Mouse (Mus musculus) spleen, adult 18-20 months (tissue): Measurements from ENCODE around the gene Pou6f2.

Experiments
- DNase-seq, 2 experiments: peaks; one replicate each; pipeline ENCODE4 v3.0.0; 2022; ENCODE audit warnings: mixed read lengths in 2 of 2

Pou6f2 gene

DNA sequence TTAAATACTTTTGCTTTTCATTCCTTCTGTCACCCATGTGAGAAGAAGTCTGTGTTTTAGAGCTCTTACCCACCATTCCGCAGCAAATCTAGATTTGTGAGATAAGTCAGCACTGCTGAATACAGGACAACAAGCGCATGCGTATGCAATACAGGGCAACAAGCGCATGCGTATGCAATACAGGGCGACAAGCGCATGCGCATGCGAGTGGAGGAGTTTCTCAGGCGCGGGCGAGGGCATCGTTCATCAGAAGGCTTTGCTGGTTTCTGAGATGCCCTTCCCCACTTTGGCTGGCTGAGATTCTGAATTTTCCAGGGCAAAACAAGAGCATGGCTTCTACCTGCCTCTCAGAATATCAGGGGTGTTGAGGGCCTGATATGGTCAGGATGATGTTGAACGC, 186.2 kb downstream of the Pou6f2 start:
- DNase-seq: no peak

DNA sequence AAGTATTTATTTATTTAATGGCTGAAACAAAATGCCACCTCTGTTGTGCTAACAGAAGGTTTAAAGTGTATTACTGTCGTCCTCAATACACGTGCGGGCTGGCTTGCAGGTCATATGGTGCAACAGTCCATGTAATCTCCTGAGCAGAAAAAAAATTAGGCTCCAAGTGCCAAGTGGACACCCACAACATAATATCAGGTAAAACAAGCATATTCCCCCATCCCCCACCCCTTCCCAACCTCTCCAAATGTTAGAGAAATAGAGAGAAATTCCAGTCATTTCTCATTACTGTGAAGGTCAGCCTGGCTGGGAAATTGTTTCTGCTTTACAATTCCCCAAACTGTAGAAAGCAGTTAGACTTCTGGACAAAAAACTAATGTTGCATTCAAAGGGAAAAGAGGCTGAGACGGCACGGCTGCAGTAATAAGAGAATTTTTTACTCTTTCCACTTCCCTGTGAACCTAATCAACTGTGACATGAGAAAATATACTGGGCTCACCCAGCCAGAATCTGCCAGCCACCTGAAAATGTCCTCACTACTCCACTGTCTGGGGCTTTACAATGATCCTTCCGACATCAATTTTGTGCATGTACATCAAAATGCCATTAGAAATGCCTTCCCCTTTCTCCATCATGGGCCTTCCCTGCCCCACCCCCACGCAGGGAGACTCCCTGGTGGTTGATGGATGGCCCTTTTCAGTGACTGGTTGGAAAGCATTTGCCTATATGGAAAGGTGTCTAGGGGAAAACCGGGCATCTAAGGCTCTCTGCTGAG, 192.8 kb downstream of the Pou6f2 start:
- no peak for DNase-seq

DNA sequence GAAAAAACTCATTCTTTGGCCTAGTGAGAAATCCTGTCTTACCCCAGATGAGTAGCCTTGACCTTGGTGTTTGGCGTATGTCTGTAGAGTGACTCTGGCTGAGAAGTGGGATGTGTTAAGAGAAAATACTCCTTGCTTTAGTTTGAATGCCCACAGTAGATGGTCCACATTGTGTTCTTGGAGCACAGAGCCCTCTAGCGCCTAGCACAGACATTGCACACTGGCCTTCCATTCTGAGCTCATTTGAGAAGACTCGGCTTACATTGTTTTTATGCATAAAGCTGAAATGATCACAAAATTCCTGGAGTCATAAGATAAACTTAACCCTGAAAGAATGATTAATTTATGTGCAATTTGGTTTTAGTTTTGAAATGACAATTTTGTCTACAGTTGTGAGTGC, 223.5 kb downstream of the Pou6f2 start:
- DNase-seq: no peak

DNA sequence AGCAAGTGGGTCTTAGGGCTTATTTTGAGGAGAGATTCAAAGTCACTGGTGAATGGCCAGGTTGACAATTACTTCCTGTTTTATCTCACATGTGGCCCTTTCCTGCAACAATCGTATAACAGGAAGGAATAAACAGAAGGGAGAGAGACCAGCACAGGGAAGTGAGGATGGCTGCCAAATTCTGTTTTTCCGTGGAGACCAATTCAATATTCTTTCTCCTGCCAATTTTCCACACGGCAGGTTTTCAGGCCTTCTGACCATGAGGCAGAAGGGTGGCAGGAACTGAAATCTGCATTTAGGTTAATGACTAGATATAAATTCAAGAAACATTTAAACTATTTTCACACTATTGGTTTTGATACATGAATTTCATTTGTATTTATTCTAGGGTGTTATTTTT, 224.5 kb downstream of the Pou6f2 start:
- DNase-seq: no peak

DNA sequence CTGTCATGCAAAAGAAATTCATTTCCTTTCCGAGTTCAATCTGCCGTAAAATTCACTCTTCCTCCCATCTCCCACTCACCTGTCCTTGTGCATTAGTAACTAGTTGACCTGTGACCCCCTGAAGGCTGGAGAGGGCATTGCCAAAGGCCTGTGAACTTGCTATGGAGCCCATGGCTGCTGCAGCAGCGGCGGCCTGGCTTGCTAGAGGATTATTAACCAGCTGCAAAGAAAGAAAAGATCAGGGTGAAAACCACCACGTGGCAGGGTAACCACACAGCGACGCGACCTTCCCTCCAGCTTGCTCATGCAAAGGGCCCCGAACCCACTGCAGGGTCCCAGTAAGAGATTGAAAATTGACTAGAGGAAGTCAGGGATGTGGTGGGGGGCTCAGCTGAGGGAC, 225.2 kb downstream of the Pou6f2 start:
- no peak for DNase-seq

DNA sequence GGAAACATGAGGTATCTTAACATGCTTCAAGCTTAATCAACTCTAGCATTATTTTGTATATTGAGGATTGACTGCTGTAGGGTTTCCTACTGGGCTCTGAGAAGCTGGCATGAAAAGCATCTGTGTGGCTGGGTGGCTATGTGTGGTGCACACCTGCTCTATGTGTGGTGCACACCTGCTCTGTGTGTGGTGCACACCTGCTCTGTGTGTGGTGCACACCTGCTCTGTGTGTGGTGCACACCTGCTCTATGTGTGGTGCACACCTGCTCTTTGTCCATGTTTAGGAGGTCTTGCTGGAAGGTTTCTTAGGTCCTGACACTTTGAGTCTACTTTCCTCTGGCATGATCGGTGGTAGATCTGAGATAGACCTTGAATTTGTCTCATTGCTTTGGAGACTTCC, 233.3 kb downstream of the Pou6f2 start:
- no peak for DNase-seq

DNA sequence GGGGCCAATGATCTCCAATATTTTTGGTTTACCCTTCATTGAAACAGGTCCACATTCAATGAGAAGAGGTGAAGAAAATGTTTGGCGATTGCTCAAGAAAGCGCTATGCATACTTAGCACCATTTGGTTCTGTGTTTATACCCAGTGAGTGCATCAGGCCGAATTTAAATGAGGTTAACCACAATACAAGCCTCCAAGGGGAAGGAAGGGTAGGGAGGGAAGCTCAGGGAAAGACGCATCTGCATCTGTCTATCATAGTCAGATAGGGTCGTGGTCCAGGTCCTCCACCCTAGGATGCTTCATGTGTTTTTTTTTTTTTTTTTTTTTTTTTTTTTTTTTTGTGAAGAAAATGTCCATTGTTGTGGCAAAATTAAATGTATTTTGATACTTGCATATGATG, 236.9 kb downstream of the Pou6f2 start:
- DNase-seq: no peak

DNA sequence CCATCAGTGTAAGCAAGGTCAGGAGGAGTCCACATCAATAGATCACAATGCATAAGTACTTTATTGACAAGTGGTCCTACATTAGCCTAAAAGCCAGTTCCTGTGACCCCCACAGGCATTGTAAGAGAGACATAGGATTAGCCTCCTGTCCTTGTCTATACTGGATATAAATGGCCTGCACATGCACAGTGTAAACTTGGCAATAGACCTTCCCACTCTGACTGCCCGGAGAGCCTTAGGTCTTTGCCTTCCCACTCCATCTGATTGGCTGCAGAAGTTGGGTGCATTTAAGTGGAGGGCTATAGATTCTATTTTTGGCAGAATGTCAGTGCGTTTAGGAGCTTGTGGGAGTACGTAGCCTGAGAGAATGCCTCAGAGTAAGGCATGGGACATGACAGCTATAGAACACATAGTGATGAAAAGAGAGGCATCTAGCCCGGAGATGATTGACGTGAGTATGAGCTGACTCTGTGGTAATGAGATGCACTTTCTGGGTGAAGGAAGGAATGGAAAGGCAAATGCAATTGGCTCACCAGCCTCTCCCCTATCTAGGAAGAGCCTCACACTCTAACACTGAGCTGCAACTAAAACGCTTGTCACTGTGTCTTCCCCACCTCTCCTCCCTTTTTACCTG, 243.4 kb downstream of the Pou6f2 start:
- no peak for DNase-seq

DNA sequence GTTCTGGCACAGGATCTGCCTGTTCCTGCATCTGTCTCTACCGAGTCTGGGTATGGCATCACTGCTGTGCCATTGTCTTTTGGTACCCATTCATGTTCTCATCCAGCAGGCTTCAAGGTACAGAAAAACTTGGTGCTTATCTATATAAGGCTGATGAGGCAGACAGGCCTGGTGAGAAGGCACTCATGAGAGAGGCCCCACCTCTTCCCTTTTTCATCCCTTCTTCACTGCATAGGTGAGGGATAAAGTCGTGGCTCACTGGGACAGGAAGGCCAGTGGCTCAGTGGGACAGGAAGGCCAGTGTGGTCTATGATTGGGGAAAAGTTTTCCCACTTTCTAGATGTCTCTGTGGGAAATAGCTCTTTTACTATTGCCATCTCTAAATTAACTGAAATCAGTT, 263.8 kb downstream of the Pou6f2 start:
- no peak for DNase-seq

DNA sequence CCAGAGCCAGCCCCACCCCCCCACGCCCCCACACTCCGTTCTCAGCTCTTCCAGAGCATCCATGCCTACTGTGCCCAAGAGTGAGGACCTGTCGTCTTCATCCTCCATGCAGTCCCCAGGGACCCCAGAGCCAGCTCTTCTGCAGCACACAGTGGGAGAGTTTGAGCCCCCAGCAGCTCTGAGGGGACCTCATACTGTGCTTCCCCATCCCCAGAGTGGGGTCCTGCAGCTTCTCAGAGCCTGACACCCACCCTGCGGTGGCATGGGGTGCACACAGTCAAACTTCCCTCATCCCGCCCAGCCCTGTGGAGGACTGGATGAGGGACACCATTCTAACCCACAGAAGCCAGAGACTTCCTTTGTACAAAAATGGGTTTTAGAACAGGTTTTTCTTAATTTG, 264.3 kb downstream of the Pou6f2 start:
- no peak for DNase-seq

DNA sequence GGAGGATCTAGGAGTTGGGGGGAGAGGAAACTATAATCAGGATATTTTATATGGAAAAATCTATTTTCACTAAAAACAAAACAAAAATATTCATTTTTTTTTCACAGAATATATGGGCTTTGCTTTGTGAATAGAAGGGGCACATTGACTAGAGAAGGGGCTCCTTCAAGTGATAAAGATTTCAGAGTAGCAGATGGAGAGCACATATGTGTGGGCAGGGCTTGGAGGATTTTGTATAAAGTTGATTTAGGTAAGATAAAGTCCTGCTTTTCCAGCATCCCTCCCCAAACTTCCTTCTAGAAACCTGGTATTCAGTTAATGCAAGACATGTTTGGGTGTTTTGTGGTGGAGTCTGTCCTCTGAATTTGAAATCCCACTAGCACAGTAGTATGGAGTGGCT, 266.2 kb downstream of the Pou6f2 start:
- no peak for DNase-seq

DNA sequence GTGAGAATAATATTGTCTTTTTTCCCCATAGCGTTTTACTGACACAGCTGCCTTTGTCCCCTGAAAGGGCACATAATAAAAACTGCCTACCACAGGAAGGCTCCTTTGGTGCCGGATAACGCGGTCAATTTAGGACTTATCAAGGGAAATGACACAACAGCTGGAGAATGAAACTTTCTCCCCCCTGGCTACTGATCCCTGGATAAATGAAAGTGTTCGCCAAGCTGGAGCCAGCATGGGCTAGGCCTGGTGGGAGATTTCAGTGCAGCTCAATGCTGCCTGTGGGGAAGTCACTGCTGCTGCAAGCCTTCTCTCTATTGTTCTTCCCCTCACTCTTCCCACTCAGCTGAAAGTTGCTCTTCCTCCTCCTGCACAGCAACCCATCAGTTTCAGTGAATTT, 267.8 kb downstream of the Pou6f2 start:
- DNase-seq: no peak

DNA sequence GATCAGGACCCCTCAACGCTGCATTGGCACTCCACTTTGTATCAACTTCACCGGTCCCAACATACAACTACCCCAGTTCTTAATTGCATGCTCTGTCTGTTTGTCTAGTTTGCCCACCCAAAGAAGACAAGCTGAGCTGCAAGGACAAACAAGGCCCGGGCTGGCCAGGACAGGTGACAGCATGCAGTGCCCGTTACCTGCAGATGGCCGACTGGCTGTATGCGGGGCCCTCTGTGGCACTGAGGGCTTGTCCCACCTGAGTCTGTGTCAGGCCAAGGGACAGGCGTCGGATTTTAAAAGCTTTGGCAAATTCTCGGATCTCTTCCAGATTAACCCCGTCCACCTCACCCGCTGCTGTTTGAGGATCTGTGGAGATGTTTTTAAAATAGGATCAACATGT, 268.7 kb downstream of the Pou6f2 start:
- no peak for DNase-seq

DNA sequence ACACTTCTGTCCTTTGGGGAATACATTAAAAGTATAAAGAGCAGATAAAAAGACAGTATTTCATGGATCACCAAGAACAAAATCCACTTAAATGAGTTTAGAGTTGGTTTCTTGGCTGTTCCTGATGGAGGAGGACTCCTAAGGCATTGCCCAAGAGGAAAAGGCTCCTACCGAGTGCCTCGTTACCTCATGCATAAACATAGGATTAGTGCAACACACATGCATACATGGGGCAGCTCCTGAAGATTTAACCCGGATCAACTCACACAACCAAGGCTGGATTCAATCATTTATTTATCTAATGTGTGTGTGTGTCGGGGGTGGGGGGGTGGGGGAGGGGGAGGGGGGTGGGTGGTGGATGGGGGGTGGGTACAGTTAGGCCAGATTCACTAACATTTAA, 269.4 kb downstream of the Pou6f2 start:
- DNase-seq: no peak

DNA sequence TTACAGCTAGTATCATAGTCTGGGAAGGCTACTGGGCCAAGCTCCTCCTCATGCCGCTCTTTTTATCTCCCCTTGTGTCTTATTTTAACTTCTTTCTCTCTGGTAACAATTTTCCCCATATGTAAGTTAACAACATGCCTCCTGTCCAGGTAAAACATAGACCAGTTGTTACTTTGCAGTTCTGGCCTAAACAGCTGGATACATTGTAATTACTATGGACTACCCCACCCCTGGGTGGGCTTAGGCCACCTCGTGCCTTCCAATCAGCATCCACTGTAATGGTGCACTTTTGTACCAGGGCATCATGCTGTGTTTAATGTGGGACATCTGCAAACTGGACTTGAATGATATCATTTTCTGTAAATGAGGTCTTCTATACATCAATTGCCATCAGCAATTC, 271.4 kb downstream of the Pou6f2 start:
- no peak for DNase-seq

DNA sequence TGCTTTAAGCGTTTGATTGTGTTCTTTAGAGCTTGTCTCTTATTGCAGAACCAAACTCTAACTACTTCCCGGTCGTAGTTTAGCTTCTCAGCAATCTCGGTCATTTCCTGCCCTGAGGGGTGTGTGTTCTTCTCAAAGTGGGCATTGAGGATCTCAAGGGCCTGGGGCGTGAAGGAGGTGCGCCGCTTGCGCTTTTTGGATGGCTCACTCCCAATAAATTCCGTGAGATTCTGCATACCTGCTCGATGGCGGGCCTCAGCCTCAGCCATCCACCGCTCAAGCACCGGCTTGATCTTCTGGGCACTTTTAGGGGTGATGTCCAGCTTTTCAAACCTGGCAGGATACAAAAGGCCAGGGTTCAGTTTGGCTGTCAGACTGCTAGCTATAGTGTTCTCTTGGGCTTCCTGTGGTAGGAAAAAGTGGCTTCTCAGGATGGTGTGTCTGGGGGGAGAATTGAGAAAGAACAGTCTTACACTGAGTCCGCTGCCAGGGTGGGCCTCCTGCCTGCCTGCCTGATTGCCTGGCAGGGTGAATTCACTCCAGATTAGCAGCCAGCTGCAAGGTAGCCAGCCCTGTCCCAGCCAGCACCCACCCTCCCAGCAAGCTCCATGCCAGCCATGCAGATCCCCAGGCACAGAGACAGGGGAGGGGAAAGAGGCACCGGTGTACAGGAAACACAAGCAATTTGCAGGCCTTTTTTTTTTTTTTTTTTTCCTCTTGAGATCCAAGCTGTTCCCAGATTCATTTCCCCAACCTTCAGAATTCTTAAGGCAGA, 272.1 kb downstream of the Pou6f2 start:
- DNase-seq: no peak

DNA sequence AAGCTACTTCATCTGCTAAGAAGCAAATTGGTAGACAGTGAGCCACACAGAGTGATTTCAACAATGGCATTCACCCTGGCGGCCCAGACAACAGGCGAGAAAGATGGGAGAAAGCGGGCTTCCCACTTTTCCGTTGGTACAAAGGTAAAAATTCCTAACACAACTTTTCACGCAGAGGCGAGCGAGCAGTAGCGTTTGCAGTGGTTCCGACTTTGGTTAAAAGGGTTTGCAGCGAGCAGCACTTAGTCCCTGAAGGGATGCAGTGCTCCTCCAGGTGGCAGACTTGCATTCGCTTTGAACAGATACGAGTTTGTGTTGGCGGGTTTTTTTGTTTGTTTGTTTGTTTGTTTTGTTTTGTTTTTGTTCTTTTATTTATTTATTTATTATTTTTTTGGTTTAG, 273.1 kb downstream of the Pou6f2 start:
- no peak for DNase-seq

DNA sequence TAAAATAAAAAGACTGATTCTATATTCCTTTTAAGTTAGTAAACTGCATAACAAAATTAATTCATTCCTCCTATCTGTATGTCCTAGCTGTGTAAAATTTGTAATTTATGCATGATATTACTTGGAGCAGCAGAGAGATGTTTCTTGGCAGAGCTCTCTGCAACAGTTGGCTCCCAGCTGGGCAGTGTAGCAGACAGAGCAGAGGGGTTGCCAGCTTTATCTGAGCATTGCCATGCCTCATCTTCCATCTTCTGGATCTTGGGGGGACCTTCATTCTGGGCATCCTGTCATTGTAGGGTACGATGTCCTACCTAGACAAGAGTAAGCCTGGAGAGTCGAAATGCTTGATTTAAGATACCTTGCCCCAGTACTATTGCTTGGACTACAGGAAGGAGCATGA, 277.1 kb downstream of the Pou6f2 start:
- no peak for DNase-seq

DNA sequence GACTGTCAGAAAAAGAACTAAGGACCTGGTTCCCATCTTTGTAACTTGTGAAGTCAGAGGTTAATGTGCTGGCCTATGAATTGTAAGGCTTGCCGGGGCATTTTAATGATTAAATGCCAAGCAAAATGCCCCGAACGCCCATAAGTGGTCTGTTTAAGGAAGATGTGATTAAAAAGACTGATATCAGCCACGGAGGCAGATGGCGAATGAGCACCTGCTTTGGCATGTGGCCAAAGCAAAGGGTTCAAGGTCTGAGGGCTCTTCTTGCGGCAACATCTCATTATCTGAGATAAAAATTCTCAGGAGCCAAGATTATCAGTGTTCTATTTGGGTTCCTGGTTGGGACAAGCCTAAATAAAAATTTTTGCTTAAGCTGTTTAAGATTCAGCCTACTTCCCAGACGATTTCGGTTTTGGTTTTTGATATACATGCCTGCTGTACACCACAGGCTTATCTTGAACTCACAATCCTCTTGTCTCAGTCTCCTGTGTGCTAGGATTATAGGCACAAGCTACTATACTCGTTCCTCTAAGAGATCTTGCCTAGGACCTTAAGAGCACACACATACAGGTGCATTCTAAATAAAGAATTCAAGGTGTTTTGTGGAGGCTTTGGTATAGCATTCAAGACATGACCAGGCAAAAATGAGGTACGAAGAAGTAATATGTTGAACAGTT, 315.9 kb downstream of the Pou6f2 start:
- DNase-seq: no peak
